12 mouse cellular contexts compared by ENCODE assay signal in genomic region chr1:131970322-131970660, GRCm38 (mm10). TPM values are rescaled to one million over a fixed set of nuclear protein-coding genes. Genes with fewer than 3 reads are reported as not detected.
DNase-seq lines count a peak whose midpoint lies in the region; ATAC-seq and TF ChIP-seq lines count a peak whose summit lies in the region.
"Had no signal": no experiment of that assay in that cellular context is flagged by ENCODE, and none has a peak within 500 bp of the region (broad histone marks: within the 10 kb centered on the region; RNA-seq: fewer than 3 reads in every experiment).

No protein-coding gene starts in this region.

- TF ChIP-seq EP300 in stomach, postnatal 0 days (optimal IDR thresholded peaks at IDR 0.05), result no peak

- H3K27ac ChIP-seq in heart, embryonic 12.5 days (ENCODE audit: poor library complexity, severe bottlenecking), result no peak overlapping the region
- H3K27ac ChIP-seq in stomach, embryonic 14.5 days (ENCODE audit: low read length), result 0 out of 2 replicates have a peak overlapping the region, but pooled peaks have one; percentile 44
- H3K27ac ChIP-seq in stomach, postnatal 0 days (replicated peaks), result no peak overlapping the region
- H3K27ac ChIP-seq in limb, embryonic 11.5 days (replicated peaks; ENCODE audit: low read depth, low read length), result peak overlapping the region; percentile 84; the same call in 1 of the 2 replicates
- H3K27ac ChIP-seq in neural tube, embryonic 13.5 days (replicated peaks), result 0 out of 2 replicates have a peak overlapping the region, but pooled peaks have one; percentile 72
- H3K27ac ChIP-seq: heart, adult 2 months had no signal

- no peak for TF ChIP-seq CTCF in stomach, postnatal 0 days (IDR thresholded peaks at IDR 0.05; ENCODE audit: low read depth)

- peak overlapping the region; percentile 44; the same call in 1 of the 2 replicates for H3K9ac ChIP-seq in heart, embryonic 12.5 days
- no peak overlapping the region for H3K9ac ChIP-seq in stomach, embryonic 14.5 days (replicated peaks; ENCODE audit: low read depth, low read length)
- H3K9ac ChIP-seq in stomach, postnatal 0 days (ENCODE audit: low read length), result no peak overlapping the region; the same call in 1 of the 2 replicates
- H3K9ac ChIP-seq in limb, embryonic 11.5 days (ENCODE audit: low read length), result no peak overlapping the region
- H3K9ac ChIP-seq in neural tube, embryonic 13.5 days, result no peak overlapping the region; the same call in 1 of the 2 replicates

- no peak for DNase-seq in heart, postnatal 14 days
- DNase-seq in stomach, postnatal 0 days (ENCODE audit: low spot score), result no peak
- no peak for DNase-seq in limb, embryonic 11.5 days (ENCODE audit: low spot score)
- no peak for DNase-seq in gastrocnemius, postnatal 4 days (ENCODE audit: low spot score in 2 of 2)
- DNase-seq in layer of hippocampus, postnatal 36 days, result no peak
- DNase-seq: cerebellum, postnatal 36 days; heart, adult 2 months; right cerebral cortex, postnatal 25 days had no signal

- H3K27me3 ChIP-seq in heart, embryonic 12.5 days (replicated peaks), result peaks cover 70% of the 10 kb centered on the region
- H3K27me3 ChIP-seq in stomach, embryonic 14.5 days (ENCODE audit: control insufficient read depth, insufficient read depth, low read length), result no peaks in the 10 kb centered on the region
- no peaks in the 10 kb centered on the region for H3K27me3 ChIP-seq in stomach, postnatal 0 days (ENCODE audit: control insufficient read depth, insufficient read depth, low read length)
- no peaks in the 10 kb centered on the region for H3K27me3 ChIP-seq in limb, embryonic 11.5 days (ENCODE audit: control insufficient read depth, insufficient read depth, low read length)
- H3K27me3 ChIP-seq in neural tube, embryonic 13.5 days, result no peaks in the 10 kb centered on the region; the same call in 1 of the 2 replicates

- no peak for ATAC-seq in heart, embryonic 12.5 days (ENCODE audit: insufficient number of reproducible peaks, low FRiP score)
- no peak for ATAC-seq in stomach, embryonic 14.5 days (ENCODE audit: insufficient number of reproducible peaks, insufficient read depth, low FRiP score, low read depth)
- ATAC-seq in stomach, postnatal 0 days (ENCODE audit: low FRiP score, low TSS enrichment), result no peak
- no peak for ATAC-seq in limb, embryonic 11.5 days (ENCODE audit: insufficient number of reproducible peaks, low FRiP score, low TSS enrichment, low read depth)
- no peak; the same call in 1 of the 2 replicates for ATAC-seq in neural tube, embryonic 13.5 days (ENCODE audit: low read depth)
- ATAC-seq: inflammation-experienced regulatory T-cells, adult 6 months had no signal

- no peaks in the 10 kb centered on the region for H3K9me3 ChIP-seq in heart, embryonic 12.5 days (replicated peaks)
- H3K9me3 ChIP-seq in stomach, embryonic 14.5 days (ENCODE audit: control insufficient read depth, low read depth, low read length), result no peaks in the 10 kb centered on the region
- H3K9me3 ChIP-seq in stomach, postnatal 0 days (ENCODE audit: control insufficient read depth, low read length), result no peaks in the 10 kb centered on the region
- H3K9me3 ChIP-seq in limb, embryonic 11.5 days (ENCODE audit: control insufficient read depth, low read length), result no peaks in the 10 kb centered on the region
- H3K9me3 ChIP-seq in neural tube, embryonic 13.5 days, result no peaks in the 10 kb centered on the region

- H3K4me2 ChIP-seq in heart, embryonic 12.5 days, result 0 out of 2 replicates have a peak overlapping the region, but pooled peaks have one; percentile 54
- no peak overlapping the region for H3K4me2 ChIP-seq in stomach, embryonic 14.5 days (replicated peaks; ENCODE audit: low read depth, low read length)
- no peak overlapping the region for H3K4me2 ChIP-seq in stomach, postnatal 0 days (replicated peaks; ENCODE audit: low read depth)
- peak overlapping the region; percentile 13; the same call in 1 of the 2 replicates for H3K4me2 ChIP-seq in limb, embryonic 11.5 days (ENCODE audit: low read depth, severe bottlenecking)
- H3K4me2 ChIP-seq in neural tube, embryonic 13.5 days, result peak overlapping the region; percentile 20; the same call in 1 of the 2 replicates

- no peaks in the 10 kb centered on the region for H3K36me3 ChIP-seq in heart, embryonic 12.5 days
- no peaks in the 10 kb centered on the region for H3K36me3 ChIP-seq in stomach, embryonic 14.5 days (ENCODE audit: control insufficient read depth, insufficient read depth, low read length)
- no peaks in the 10 kb centered on the region for H3K36me3 ChIP-seq in stomach, postnatal 0 days (ENCODE audit: control insufficient read depth, insufficient read depth, low read length)
- H3K36me3 ChIP-seq in limb, embryonic 11.5 days (ENCODE audit: control insufficient read depth, insufficient read depth, low read length), result no peaks in the 10 kb centered on the region
- H3K36me3 ChIP-seq in neural tube, embryonic 13.5 days, result no peaks in the 10 kb centered on the region

- no peak overlapping the region for H3K4me3 ChIP-seq in heart, embryonic 12.5 days
- H3K4me3 ChIP-seq in stomach, embryonic 14.5 days (ENCODE audit: low read depth, low read length), result no peak overlapping the region
- H3K4me3 ChIP-seq in stomach, postnatal 0 days (ENCODE audit: low read depth, low read length), result no peak overlapping the region
- no peak overlapping the region for H3K4me3 ChIP-seq in limb, embryonic 11.5 days (ENCODE audit: low read depth, low read length)
- no peak overlapping the region for H3K4me3 ChIP-seq in neural tube, embryonic 13.5 days
- H3K4me3 ChIP-seq: heart, adult 2 months had no signal

- intact Hi-C loops in heart, postnatal 14 days (cut with DNase I), result no loop called here

- peaks cover 37% of the 10 kb centered on the region for H3K4me1 ChIP-seq in heart, embryonic 12.5 days (replicated peaks)
- peaks cover 33% of the 10 kb centered on the region for H3K4me1 ChIP-seq in stomach, embryonic 14.5 days (ENCODE audit: control insufficient read depth, insufficient read depth, low read length)
- H3K4me1 ChIP-seq in stomach, postnatal 0 days (replicated peaks; ENCODE audit: control insufficient read depth, insufficient read depth), result peaks cover 3% of the 10 kb centered on the region; the same call in 1 of the 2 replicates
- peaks cover 28% of the 10 kb centered on the region for H3K4me1 ChIP-seq in limb, embryonic 11.5 days (ENCODE audit: control insufficient read depth, insufficient read depth, low read length)
- H3K4me1 ChIP-seq in neural tube, embryonic 13.5 days (replicated peaks), result peaks cover 67% of the 10 kb centered on the region

- 61% methylated on average over 5 of the region's 5 CpGs for WGBS in heart, embryonic 12.5 days
- WGBS in stomach, embryonic 14.5 days, result 49% methylated on average over 5 of the region's 5 CpGs
- 67% methylated on average over 5 of the region's 5 CpGs for WGBS in stomach, postnatal 0 days
- 34% methylated on average over 5 of the region's 5 CpGs for WGBS in limb, embryonic 11.5 days
- WGBS in neural tube, embryonic 13.5 days, result 32% methylated on average over 5 of the region's 5 CpGs

RNA-seq across cellular contexts. Expression of gene Slc45a3, which starts 7.5 kb away (rescaled TPM):
- 1.7 and 2.0 TPM in 2 replicates for polyA plus RNA-seq in heart, embryonic 12.5 days (2016; fragmentation: Nextera tagmentation; extraction: Ambion mirVana)
- 1 to 10 TPM; 6.1 to 8.2 TPM for total RNA-seq in heart, postnatal 14 days (2021)
- polyA plus RNA-seq in stomach, embryonic 14.5 days (2014; fragmentation: Nextera tagmentation; extraction: Ambion mirVana), result 3.8 and 4.7 TPM in 2 replicates
- 18.4 and 23.3 TPM in 2 replicates for polyA plus RNA-seq in stomach, postnatal 0 days (2015; fragmentation: Nextera tagmentation; extraction: Ambion mirVana)
- polyA plus RNA-seq in limb, embryonic 11.5 days (2014; fragmentation: Nextera tagmentation; extraction: Ambion mirVana), result 1.7 and 2.3 TPM in 2 replicates
- polyA plus RNA-seq in neural tube, embryonic 13.5 days (2015; fragmentation: Nextera tagmentation; extraction: Ambion mirVana), result 4.7 and 5.9 TPM in 2 replicates
- total RNA-seq in gastrocnemius, postnatal 4 days (2021), result 1 to 10 TPM; 3.2 to 3.3 TPM
- 1 to 10 TPM in 1 of 2 experiments, under 1 TPM in 1; 0.77 to 1.4 TPM for total RNA-seq in layer of hippocampus, postnatal 36 days (2021)
- polyA plus RNA-seq: inflammation-experienced regulatory T-cells, adult 6 months had no signal

RNA-seq across cellular contexts. Expression of gene Elk4, which starts 37.1 kb away (rescaled TPM):
- polyA plus RNA-seq in heart, embryonic 12.5 days (2016; fragmentation: Nextera tagmentation; extraction: Ambion mirVana), result 19.9 and 21.0 TPM in 2 replicates
- 100 to 1,000 TPM; 105 to 111 TPM for total RNA-seq in heart, postnatal 14 days (2021)
- 35.7 and 38.2 TPM in 2 replicates for polyA plus RNA-seq in stomach, embryonic 14.5 days (2014; fragmentation: Nextera tagmentation; extraction: Ambion mirVana)
- 13.8 and 14.3 TPM in 2 replicates for polyA plus RNA-seq in stomach, postnatal 0 days (2015; fragmentation: Nextera tagmentation; extraction: Ambion mirVana)
- 17.1 and 20.8 TPM in 2 replicates for polyA plus RNA-seq in limb, embryonic 11.5 days (2014; fragmentation: Nextera tagmentation; extraction: Ambion mirVana)
- polyA plus RNA-seq in neural tube, embryonic 13.5 days (2015; fragmentation: Nextera tagmentation; extraction: Ambion mirVana), result 13.1 and 14.2 TPM in 2 replicates
- 10 to 100 TPM; 89.7 to 91.0 TPM for total RNA-seq in gastrocnemius, postnatal 4 days (2021)
- 10 to 100 TPM; 50.5 to 61.7 TPM for total RNA-seq in layer of hippocampus, postnatal 36 days (2021)

RNA-seq across cellular contexts. Expression of gene Nucks1, which starts 60.0 kb away (rescaled TPM):
- polyA plus RNA-seq in heart, embryonic 12.5 days (2016; fragmentation: Nextera tagmentation; extraction: Ambion mirVana), result 72.9 and 79.3 TPM in 2 replicates
- 10 to 100 TPM; 60.8 to 63.9 TPM for total RNA-seq in heart, postnatal 14 days (2021)
- 58.6 and 61.2 TPM in 2 replicates for polyA plus RNA-seq in stomach, embryonic 14.5 days (2014; fragmentation: Nextera tagmentation; extraction: Ambion mirVana)
- 24.2 and 30.4 TPM in 2 replicates for polyA plus RNA-seq in stomach, postnatal 0 days (2015; fragmentation: Nextera tagmentation; extraction: Ambion mirVana)
- polyA plus RNA-seq in limb, embryonic 11.5 days (2014; fragmentation: Nextera tagmentation; extraction: Ambion mirVana), result 63.3 and 63.4 TPM in 2 replicates
- polyA plus RNA-seq in neural tube, embryonic 13.5 days (2015; fragmentation: Nextera tagmentation; extraction: Ambion mirVana), result 52.3 and 57.8 TPM in 2 replicates
- 100 to 1,000 TPM; 128 to 130 TPM for total RNA-seq in gastrocnemius, postnatal 4 days (2021)
- total RNA-seq in layer of hippocampus, postnatal 36 days (2021), result 100 to 1,000 TPM; 150 to 156 TPM

Comparison
In these comparisons a context has a peak if more than half of its experiments do, and no peak if none do; other contexts are left out.
1. H3K27ac ChIP-seq: peak in stomach, embryonic 14.5 days (single experiment), limb, embryonic 11.5 days (single experiment) and neural tube, embryonic 13.5 days (single experiment); none in heart, embryonic 12.5 days (single experiment) and stomach, postnatal 0 days (single experiment).
2. H3K4me2 ChIP-seq: peak in heart, embryonic 12.5 days (single experiment), limb, embryonic 11.5 days (single experiment) and neural tube, embryonic 13.5 days (single experiment); none in stomach, embryonic 14.5 days (single experiment) and stomach, postnatal 0 days (single experiment).